Mouse (Mus musculus) lung, embryonic 16.5 days (tissue): Measurements from ENCODE around the gene Gm10762. TPM values are rescaled to one million over a fixed set of nuclear protein-coding genes. Genes with fewer than 3 reads are reported as not detected.
"Not testable (repeated sequence)": the region's sequence is repeated elsewhere in the genome, so short reads cannot be mapped to it uniquely, and the experiment has no call there.

ENCODE experiments used
- ATAC-seq: fragments of 200-750 bp; cut with Nextera tagmentation; 2 replicates; pipeline ENCODE4 v1.8.0; 2017; ENCODE audit warnings: low read depth, mild to moderate bottlenecking, moderate library complexity
- H3K27ac ChIP-seq: fragments of 300-500 bp; sonication (generic); 2 replicates; pipeline ENCODE4 v1.5.1; 2014; ENCODE audit warnings: mild to moderate bottlenecking, control low read depth, low read length
- H3K27me3 ChIP-seq: fragments of 300-500 bp; sonication (generic); 2 replicates; pipeline ENCODE4 v1.6.1; 2014; ENCODE audit warnings: low read depth, low read length, mixed read lengths; ENCODE audit not compliant: control insufficient read depth, insufficient read depth
- H3K36me3 ChIP-seq: fragments of 300-500 bp; sonication (generic); 2 replicates; pipeline ENCODE4 v1.6.1; 2014; ENCODE audit warnings: low read length; ENCODE audit not compliant: control insufficient read depth, insufficient read depth
- H3K4me1 ChIP-seq: fragments of 300-500 bp; sonication (generic); replicated peaks from 2 replicates; pipeline ENCODE4 v1.6.1; 2014; ENCODE audit warnings: low read length, mixed read lengths; ENCODE audit not compliant: control insufficient read depth, insufficient read depth
- H3K4me2 ChIP-seq: fragments of 300-500 bp; sonication (generic); 2 replicates; pipeline ENCODE4 v1.6.1; 2014; ENCODE audit warnings: low read depth, low read length, control low read depth
- H3K4me3 ChIP-seq: fragments of 300-500 bp; sonication (generic); 2 replicates; pipeline ENCODE4 v1.5.1; 2014; ENCODE audit warnings: mild to moderate bottlenecking, low read length, control low read depth
- H3K9ac ChIP-seq: fragments of 300-500 bp; sonication (generic); 2 replicates; pipeline ENCODE4 v1.6.1; 2014; ENCODE audit warnings: low read length, control low read depth
- H3K9me3 ChIP-seq: fragments of 300-500 bp; sonication (generic); 2 replicates; pipeline ENCODE4 v1.6.1; 2016; ENCODE audit warnings: low read length; ENCODE audit not compliant: control insufficient read depth
- WGBS: fragments of 180-500 bp; shearing (Covaris S2); extraction: QIAGEN DNeasy Blood & Tissue Kit; methylation state at CpG from one replicate; pipeline ENCODE4 v1.1.7; 2014; 5-methylcytosine and 5-hydroxymethylcytosine counted together
- polyA plus RNA-seq: library from polyadenylated mRNA; unstranded; fragments of >200 nt; fragmentation: Nextera tagmentation; extraction: Ambion mirVana; gene quantifications from 2 replicates; pipeline ENCODE4 v1.2.1, GENCODE M21; 2015

Gm10762 gene
- polyA plus RNA-seq: 12.0 and 13.1 TPM in 2 replicates

- WGBS: under 1% methylated on average over 70 of the region's 80 CpGs
These were observed at the start of gene Gm10762 for GRCm38 (mm10) chr2:128967661-128968441. Gene Gm10762, minus strand, starts transcription at chr2:128967725.

GRCm38 (mm10) chr2:129008867-129009266, 41.3 kb upstream of the Gm10762 start:
- not testable (repeated sequence) for H3K4me3 ChIP-seq, H3K27me3 ChIP-seq, H3K27ac ChIP-seq, H3K9ac ChIP-seq, H3K4me1 ChIP-seq, H3K36me3 ChIP-seq, H3K9me3 ChIP-seq, ATAC-seq, H3K4me2 ChIP-seq
- WGBS: 74% methylated on average over 2 of the region's 2 CpGs

More at GRCm38 (mm10) chr2:128967661-128968441, at the start of gene Gm10762:
- H3K9ac ChIP-seq: peak within 1 kb of the TSS; percentile 96
- H3K9me3 ChIP-seq: no peaks in the 10 kb centered on the region
- peak within 1 kb of the TSS; percentile 100 for H3K27ac ChIP-seq
- no peaks in the 10 kb centered on the region for H3K27me3 ChIP-seq
- H3K4me1 ChIP-seq: peaks cover 3% of the 10 kb centered on the region; the same call in 1 of the 2 replicates
- peak; percentile 87 for ATAC-seq
- H3K4me2 ChIP-seq: peak within 1 kb of the TSS; percentile 61
- H3K36me3 ChIP-seq: no peaks in the 10 kb centered on the region
- peak within 1 kb of the TSS; percentile 91 for H3K4me3 ChIP-seq

- Histone ChIP-seq H3K4me3 (no peak overlapping the region), H3K9me3 (no peaks in the 10 kb centered on the region), H3K4me1 (no peaks in the 10 kb centered on the region), H3K27ac (no peak overlapping the region), H3K9ac (no peak overlapping the region), H3K27me3 (no peaks in the 10 kb centered on the region), H3K36me3 (no peaks in the 10 kb centered on the region), H3K4me2 (no peak overlapping the region)
- 60% methylated on average over 4 of the region's 4 CpGs for WGBS
- ATAC-seq: no peak
These were observed 38.7 kb upstream of the Gm10762 start for GRCm38 (mm10) chr2:129006194-129006749.

- Histone ChIP-seq H3K9ac (no peak overlapping the region), H3K36me3 (no peaks in the 10 kb centered on the region), H3K27me3 (no peaks in the 10 kb centered on the region), H3K4me2 (no peak overlapping the region), H3K27ac (no peak overlapping the region), H3K4me1 (no peaks in the 10 kb centered on the region), H3K9me3 (no peaks in the 10 kb centered on the region), H3K4me3 (no peak overlapping the region)
- ATAC-seq: no peak
These were observed 37.3 kb upstream of the Gm10762 start for GRCm38 (mm10) chr2:129004872-129005271.

- Histone ChIP-seq H3K9ac (no peak overlapping the region), H3K27me3 (no peaks in the 10 kb centered on the region), H3K9me3 (no peaks in the 10 kb centered on the region), H3K36me3 (no peaks in the 10 kb centered on the region), H3K4me3 (no peak overlapping the region), H3K4me1 (no peaks in the 10 kb centered on the region), H3K27ac (no peak overlapping the region), H3K4me2 (no peak overlapping the region)
- WGBS: 79% methylated on average over 3 of the region's 3 CpGs
- no peak for ATAC-seq
These were observed 17.2 kb upstream of the Gm10762 start for GRCm38 (mm10) chr2:128984746-128985145.

- Histone ChIP-seq H3K4me1 (no peaks in the 10 kb centered on the region), H3K9ac (no peak overlapping the region), H3K27ac (no peak overlapping the region), H3K9me3 (no peaks in the 10 kb centered on the region), H3K27me3 (no peaks in the 10 kb centered on the region), H3K36me3 (no peaks in the 10 kb centered on the region), H3K4me2 (no peak overlapping the region), H3K4me3 (no peak overlapping the region)
- no peak for ATAC-seq
- WGBS: 50% methylated on average over 4 of the region's 4 CpGs
These were observed 8.0 kb upstream of the Gm10762 start for GRCm38 (mm10) chr2:128975572-128975971.

GRCm38 (mm10) chr2:128972301-128972700, 4.8 kb upstream of the Gm10762 start:
- Histone ChIP-seq H3K27ac (no peak overlapping the region), H3K27me3 (no peaks in the 10 kb centered on the region), H3K4me2 (no peak overlapping the region), H3K9me3 (no peaks in the 10 kb centered on the region), H3K4me3 (no peak overlapping the region), H3K9ac (no peak overlapping the region), H3K36me3 (no peaks in the 10 kb centered on the region), H3K4me1 (no peaks in the 10 kb centered on the region)
- no peak for ATAC-seq

GRCm38 (mm10) chr2:128968475-128969083, 1.1 kb upstream of the Gm10762 start:
- no peaks in the 10 kb centered on the region for H3K9me3 ChIP-seq
- H3K4me2 ChIP-seq: peak overlapping the region; percentile 61
- H3K36me3 ChIP-seq: no peaks in the 10 kb centered on the region
- peaks cover 3% of the 10 kb centered on the region; the same call in 1 of the 2 replicates for H3K4me1 ChIP-seq
- no peaks in the 10 kb centered on the region for H3K27me3 ChIP-seq
- H3K27ac ChIP-seq: peak overlapping the region; percentile 100
- H3K4me3 ChIP-seq: peak overlapping the region; percentile 91
- ATAC-seq: no peak
- peak overlapping the region; percentile 96 for H3K9ac ChIP-seq
